Mouse (Mus musculus): ENCODE data around the gene Fbxl4. TPM values are rescaled to one million over a fixed set of nuclear protein-coding genes. Genes with fewer than 3 reads are reported as not detected.

Fbxl4 gene
- total RNA-seq, 1 experiment from 2014 or later = 12.8 TPM

DNA sequence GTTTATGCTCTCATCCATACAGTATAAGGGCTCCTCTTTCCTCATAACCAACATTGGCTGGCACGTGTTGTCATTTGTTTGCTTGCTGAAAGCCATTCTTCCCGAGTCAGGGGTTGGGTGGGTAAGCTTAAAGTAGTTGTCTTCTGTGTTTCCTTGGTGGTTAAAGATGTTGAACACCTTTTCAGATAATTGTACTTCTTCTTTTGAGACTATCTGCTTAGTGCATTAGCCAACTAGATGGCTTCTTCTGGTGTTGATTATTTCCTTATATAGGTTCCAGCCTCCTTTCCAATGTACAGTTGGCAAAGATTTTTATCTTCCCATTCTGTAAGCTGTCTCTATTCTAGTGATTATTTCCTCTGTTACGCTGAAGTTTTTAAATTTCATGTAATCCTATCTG, 70.8 kb downstream of the Fbxl4 start:
- no peak for ATAC-seq (replicated peaks; ENCODE audit: insufficient number of reproducible peaks, low FRiP score, low TSS enrichment, poor library complexity, severe bottlenecking)

DNA sequence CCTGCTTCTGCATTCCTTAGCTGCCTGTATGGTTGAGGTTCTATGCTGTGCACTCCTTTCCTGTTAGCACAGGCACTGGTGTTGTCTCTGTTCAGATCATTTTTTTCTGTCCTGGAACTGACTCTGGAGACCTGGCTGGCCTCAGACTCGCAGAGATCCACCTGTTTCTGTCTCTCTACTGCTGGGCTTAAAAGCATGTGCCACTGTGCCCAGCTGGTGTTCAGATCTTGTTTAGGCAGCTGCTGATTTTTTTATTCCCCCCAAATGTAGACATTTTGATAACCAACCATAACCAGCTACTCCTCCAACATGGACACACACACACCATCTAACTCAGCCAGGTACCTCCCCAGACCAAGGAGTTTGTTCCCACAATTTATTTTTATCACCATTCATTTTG, 112.2 kb downstream of the Fbxl4 start:
- no peak for ATAC-seq (replicated peaks; ENCODE audit: insufficient number of reproducible peaks, low FRiP score, low TSS enrichment, poor library complexity, severe bottlenecking)

DNA sequence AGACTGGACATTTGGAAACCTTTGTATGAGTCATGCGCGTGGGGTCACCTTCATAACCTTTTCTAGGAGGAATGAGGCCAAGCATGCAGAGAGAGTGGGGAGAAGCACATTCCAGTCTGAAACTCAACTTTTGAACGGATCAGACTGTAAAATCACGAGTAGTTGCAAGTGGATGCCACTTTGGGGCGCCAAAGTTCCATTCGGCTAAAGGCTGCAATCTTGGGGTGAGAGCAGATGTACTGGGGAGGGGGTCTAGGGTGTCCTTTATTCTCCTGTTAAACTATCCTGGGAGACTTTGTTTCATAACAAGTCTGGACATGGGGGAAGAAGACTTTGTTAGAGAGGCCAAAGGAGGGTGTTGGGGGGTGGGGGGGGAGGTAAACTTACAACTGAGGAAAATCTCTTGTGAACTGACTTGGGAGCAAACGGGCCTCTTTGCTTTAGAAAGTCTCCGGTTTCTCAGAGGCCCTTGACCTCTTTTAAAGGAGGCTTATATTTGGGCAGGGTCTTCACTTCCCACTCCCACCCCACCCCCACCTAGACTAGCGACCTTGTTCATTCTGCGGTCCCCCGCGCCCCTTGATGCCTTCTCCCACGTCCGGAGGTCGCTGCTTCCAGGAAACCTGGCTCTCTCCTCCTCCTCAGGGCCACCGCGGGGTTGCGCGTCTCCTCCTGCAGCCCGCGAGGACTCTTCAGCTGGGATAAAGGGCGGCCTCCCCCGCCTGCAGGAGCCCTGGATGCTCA, 119.8 kb downstream of the Fbxl4 start:
- ATAC-seq (replicated peaks; ENCODE audit: insufficient number of reproducible peaks, low FRiP score, low TSS enrichment, poor library complexity, severe bottlenecking) = no peak

DNA sequence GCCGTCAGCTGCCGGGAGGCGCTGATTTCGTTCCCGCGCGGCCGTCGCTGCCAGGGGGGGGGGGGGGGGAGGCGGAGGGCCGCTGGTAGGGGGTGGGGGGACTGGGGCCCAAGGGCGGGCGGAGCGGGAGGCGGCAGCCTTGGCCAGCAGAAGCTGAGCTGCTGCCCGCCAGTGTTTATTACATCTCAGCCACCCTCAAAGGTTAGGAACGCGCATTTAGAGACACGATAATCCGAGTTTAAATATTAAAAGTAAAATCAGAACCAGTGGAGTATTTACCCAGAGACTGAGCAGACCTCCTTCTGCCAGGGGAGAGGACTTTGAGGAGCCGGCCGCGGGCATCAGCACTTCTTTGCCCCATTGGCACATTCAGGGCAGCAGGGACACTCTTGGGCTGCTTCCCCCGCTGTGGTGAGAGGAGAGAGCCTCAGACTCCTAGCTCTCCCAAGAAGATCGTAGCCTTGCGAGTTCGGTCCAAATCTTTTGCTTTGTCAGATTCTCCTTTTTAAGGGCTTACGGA, 120.4 kb downstream of the Fbxl4 start:
- ATAC-seq (replicated peaks; ENCODE audit: insufficient number of reproducible peaks, low FRiP score, low TSS enrichment, poor library complexity, severe bottlenecking) = no peak

DNA sequence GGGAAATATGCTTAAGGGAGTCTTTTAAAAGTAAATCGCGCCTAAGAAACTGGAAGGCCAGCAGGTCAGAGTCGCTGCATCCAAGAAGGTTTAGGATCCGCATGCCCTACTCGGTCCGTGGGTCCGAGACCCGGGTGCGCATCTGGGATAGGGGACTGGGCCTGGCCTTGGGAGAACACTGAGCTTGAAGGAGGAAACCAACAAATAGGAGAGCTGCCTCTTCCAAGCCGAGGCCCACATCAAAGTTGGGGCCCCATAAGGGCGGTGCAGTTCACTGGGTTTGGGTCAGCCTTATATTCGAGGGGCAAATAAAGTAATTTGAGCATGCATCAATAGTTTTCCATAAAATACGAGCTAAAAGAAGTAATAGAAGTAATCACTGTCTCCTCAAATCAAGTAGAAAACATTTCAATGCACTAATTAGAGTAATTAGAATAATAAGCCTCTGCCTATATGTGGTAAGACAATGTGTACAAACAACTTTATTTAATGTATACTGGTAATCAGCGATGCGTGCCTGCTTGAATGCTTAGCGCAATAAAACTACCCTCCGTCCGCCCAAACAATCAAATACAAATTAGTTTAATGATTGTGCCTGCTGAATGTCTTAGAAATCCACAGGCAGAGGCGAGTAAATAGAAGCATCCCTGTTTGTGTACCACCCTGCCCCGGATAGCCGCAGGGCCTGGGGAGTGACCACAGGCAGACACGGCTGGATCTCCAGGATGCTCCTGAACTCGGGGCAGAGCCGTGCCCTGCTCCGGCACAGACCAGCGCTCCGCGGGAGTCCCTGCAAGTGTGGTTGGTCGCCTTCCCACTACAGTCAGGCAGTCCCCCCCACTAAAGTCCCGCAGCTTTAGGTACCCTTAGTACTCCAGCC, 121.4 kb downstream of the Fbxl4 start:
- no peak for ATAC-seq (replicated peaks; ENCODE audit: insufficient number of reproducible peaks, low FRiP score, low TSS enrichment, poor library complexity, severe bottlenecking)

DNA sequence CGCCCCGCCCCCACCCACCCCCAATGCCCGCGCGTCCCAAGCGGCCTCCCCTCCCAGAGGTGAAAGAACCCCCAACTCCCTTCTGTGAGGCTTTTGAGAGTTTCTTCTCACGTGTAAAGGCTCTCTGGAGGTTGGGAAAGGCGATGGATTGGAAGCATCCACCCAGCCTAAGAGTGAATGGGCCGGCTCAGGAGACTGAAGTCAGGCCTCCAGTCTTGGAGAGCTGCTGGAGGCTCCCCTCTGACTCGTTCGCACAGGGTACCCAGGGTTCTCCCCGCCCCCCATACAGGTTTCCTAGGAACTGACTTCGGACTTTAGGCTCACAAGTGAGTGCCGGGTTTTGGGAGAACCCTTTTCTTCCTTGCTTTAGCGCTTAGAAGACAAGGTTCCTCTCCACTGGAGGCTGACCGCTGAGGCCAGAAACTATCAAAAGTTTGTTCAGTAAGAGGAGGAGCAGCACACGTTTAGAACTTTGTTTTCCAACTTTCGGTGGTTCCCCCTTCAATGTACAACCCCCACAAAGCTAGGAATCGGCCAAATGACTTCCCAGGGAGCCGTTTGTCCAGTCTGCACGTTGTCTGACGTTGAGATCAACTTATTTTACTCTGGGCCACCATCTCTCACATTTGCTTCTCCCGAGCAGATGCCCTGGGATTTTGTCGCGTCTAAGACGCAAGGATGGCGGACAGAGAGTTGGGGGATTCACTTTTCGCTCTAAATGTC, 122.2 kb downstream of the Fbxl4 start:
- no peak for ATAC-seq (replicated peaks; ENCODE audit: insufficient number of reproducible peaks, low FRiP score, low TSS enrichment, poor library complexity, severe bottlenecking)

DNA sequence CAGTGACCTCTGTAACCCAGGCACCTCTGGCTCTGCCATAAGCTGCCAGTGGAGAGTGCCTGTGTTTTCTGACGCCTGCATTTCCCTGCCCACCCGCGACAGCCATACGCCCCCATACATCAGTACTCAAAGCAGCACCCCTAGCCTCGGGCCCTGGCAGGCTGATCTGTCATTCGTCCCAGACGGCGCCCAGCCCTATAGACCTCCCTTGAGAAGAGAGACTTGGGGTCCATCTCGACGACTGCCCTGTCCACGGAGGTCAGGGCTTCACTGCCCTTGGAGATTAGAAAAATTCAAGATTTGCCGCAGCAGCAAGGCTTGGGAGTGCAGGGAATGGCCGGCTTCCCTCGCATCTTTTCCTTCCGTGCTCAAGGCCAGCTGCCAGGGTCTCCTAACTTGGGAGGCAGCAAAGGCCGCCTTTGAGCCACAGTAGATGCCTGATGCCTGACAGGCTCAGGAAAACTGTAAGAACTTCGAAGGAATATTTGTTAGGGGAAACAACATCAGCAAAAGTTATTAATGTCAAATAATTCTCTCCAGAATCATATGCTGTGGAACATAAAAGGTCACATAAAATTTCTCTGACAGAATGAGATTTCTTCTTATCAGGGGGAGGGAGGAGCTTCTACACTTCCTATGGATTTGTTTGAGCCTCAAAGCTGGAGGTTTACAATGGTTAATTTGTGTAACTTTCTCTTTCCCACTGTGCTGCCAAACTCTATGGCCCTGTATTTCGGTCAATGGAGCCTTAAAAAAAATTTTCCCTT, 122.9 kb downstream of the Fbxl4 start:
- ATAC-seq (replicated peaks; ENCODE audit: insufficient number of reproducible peaks, low FRiP score, low TSS enrichment, poor library complexity, severe bottlenecking) = no peak

DNA sequence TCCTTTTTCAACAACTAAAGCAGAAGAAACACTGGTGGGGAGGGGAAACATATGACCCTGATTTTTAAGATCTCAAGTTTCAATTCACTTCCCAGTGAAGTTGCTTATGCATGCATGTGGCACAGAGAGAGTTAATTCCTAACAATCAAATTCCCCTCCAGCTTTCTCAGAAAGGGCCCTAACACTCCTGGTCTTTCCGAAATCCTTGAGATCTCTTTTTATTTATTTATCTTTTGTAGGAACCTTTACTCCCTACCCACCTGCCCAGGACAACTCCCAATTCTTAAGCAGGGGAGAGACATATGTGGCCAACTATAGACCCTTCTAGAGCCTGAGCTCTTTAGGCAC, 123.5 kb downstream of the Fbxl4 start:
- no peak for ATAC-seq (replicated peaks; ENCODE audit: insufficient number of reproducible peaks, low FRiP score, low TSS enrichment, poor library complexity, severe bottlenecking)

DNA sequence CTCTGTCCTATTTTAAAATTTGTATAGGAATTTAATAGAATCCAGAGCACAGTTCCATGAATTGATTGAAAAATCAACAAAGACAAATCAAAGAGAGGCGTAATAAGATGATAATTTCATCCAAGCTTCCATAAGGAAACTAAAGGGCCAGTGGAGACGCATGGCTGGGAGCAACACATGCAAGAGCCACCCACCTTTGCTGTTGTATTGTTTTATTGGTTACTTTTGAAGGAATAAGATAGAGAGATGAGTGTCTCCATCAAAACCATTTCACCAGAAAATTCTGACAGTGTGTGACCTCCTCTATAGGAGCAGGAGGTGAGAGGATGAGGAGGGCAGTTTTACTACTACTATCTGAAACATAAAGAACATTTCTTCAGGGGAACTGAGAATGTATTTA, 124.8 kb downstream of the Fbxl4 start:
- ATAC-seq (replicated peaks; ENCODE audit: insufficient number of reproducible peaks, low FRiP score, low TSS enrichment, poor library complexity, severe bottlenecking) = no peak

DNA sequence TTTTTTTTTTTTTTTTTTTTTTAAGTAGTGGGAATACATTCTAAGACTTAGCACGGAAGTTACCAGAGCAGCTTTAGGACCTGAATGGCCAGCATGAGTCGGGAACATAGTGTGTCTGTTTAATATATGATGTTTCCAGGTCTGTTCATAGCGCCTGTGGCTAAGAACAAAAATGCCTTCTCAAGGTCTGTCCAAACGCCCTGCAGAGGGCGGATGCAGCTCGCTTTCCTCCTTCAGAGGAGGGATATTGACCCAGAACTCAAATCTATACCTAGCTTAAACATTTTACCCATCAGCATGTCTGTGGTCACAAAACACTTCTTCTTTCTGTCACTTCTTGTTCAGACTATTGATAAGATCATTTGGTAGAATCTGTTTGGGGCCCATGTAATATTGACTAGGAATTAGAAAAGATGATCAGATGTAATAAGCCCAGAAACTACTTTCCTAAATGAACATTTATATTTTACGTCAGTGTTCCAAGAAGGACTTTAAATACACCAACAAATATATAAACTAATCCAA, 125.5 kb downstream of the Fbxl4 start:
- no peak for ATAC-seq (replicated peaks; ENCODE audit: insufficient number of reproducible peaks, low FRiP score, low TSS enrichment, poor library complexity, severe bottlenecking)

DNA sequence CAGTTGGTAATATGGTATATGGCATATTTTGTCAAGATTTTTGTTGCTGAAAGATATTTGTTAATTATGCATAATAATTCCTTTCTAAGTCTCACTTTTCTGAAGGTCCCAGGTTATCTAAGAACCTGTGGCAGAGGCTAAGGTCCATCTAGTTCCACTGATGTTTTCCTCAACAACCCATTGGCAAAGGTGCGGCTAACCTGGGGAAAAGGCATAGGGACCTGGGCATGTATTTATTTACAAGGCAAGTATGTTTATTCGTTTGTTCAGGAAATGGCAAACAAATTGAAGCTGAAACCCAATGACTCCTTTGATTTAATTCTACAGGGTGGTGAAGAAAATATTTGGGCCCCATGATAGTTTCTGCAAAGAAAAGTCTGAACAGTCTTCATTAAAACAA, 126.2 kb downstream of the Fbxl4 start:
- ATAC-seq (replicated peaks; ENCODE audit: insufficient number of reproducible peaks, low FRiP score, low TSS enrichment, poor library complexity, severe bottlenecking) = no peak

Other genes starting within 250 kb of the Fbxl4 start
- not detected in 3 replicates for gene Pou3f2, start 130.8 kb downstream of the Fbxl4 start, total RNA-seq (2017)

Data from monocyte, adult 5-6 weeks (primary cell).